Mouse (Mus musculus) limb, embryonic 11.5 days (tissue): Measurements from ENCODE around the gene Nckap5l. TPM values are rescaled to one million over a fixed set of nuclear protein-coding genes. Genes with fewer than 3 reads are reported as not detected.

Source experiments
- ATAC-seq: fragments of 200-750 bp; cut with Nextera tagmentation; 2 replicates; pipeline ENCODE4 v1.8.0; 2017; ENCODE audit warnings: low read depth; ENCODE audit not compliant: insufficient number of reproducible peaks, low FRiP score, low TSS enrichment
- DNase-seq: peaks from one replicate; pipeline ENCODE4 v3.0.0-alpha.2; 2015; ENCODE audit warnings: low spot score
- H3K27ac ChIP-seq: fragments of 300-500 bp; sonication (generic); replicated peaks from 2 replicates; pipeline ENCODE4 v1.5.1; 2014; ENCODE audit warnings: low read depth, mild to moderate bottlenecking, low read length
- H3K27me3 ChIP-seq: fragments of 300-500 bp; sonication (generic); 2 replicates; pipeline ENCODE4 v1.6.1; 2014; ENCODE audit warnings: mild to moderate bottlenecking, low read length, mixed read lengths; ENCODE audit not compliant: control insufficient read depth, insufficient read depth
- H3K36me3 ChIP-seq: fragments of 300-500 bp; sonication (generic); 2 replicates; pipeline ENCODE4 v1.6.1; 2014; ENCODE audit warnings: mild to moderate bottlenecking, low read length, moderate library complexity, mixed read lengths; ENCODE audit not compliant: control insufficient read depth, insufficient read depth
- H3K4me1 ChIP-seq: fragments of 300-500 bp; sonication (generic); 2 replicates; pipeline ENCODE4 v1.6.1; 2014; ENCODE audit warnings: low read length, mixed read lengths; ENCODE audit not compliant: control insufficient read depth, insufficient read depth
- H3K4me2 ChIP-seq: fragments of 300-500 bp; sonication (generic); 2 replicates; pipeline ENCODE4 v1.6.1; 2014; ENCODE audit warnings: low read depth, mild to moderate bottlenecking, moderate library complexity; ENCODE audit not compliant: severe bottlenecking
- H3K4me3 ChIP-seq: fragments of 300-500 bp; sonication (generic); 2 replicates; pipeline ENCODE4 v1.5.1; 2014; ENCODE audit warnings: low read depth, low read length
- H3K9ac ChIP-seq: fragments of 300-500 bp; sonication (generic); 2 replicates; pipeline ENCODE4 v1.6.1; 2014; ENCODE audit warnings: mild to moderate bottlenecking, low read length
- H3K9me3 ChIP-seq: fragments of 300-500 bp; sonication (generic); 2 replicates; pipeline ENCODE4 v1.6.1; 2016; ENCODE audit warnings: low read length; ENCODE audit not compliant: control insufficient read depth
- WGBS: fragments of 180-500 bp; shearing (Covaris S2); extraction: QIAGEN DNeasy Blood & Tissue Kit; methylation state at CpG from one replicate; pipeline ENCODE4 v1.1.7; 2014; 5-methylcytosine and 5-hydroxymethylcytosine counted together
- polyA plus RNA-seq: library from polyadenylated mRNA; unstranded; fragments of >200 nt; fragmentation: Nextera tagmentation; extraction: Ambion mirVana; gene quantifications from 2 replicates; pipeline ENCODE4 v1.2.1, GENCODE M21; 2014

The Nckap5l gene
- 14.2 and 15.6 TPM in 2 replicates for polyA plus RNA-seq

- Histone ChIP-seq H3K4me3 (peak within 1 kb of the TSS; percentile 88), H3K9ac (peak within 1 kb of the TSS; percentile 78), H3K4me2 (peak within 1 kb of the TSS; percentile 68), H3K4me1 (peaks cover 23% of the 10 kb centered on the region), H3K27ac (peak within 1 kb of the TSS; percentile 85), H3K9me3 (no peaks in the 10 kb centered on the region), H3K27me3 (no peaks in the 10 kb centered on the region), H3K36me3 (no peaks in the 10 kb centered on the region)
- ATAC-seq: peak; percentile 94
- DNase-seq: peak; percentile 97
- under 1% methylated on average over 45 of the region's 45 CpGs for WGBS
Observed at GRCm38 (mm10) chr15:99457606-99458401, at the start of gene Nckap5l. TSS of gene Nckap5l (minus strand) at chr15:99457748.

- Histone ChIP-seq H3K4me2 (no peak overlapping the region), H3K4me1 (peaks cover 15% of the 10 kb centered on the region), H3K36me3 (no peaks in the 10 kb centered on the region), H3K9ac (no peak overlapping the region), H3K9me3 (no peaks in the 10 kb centered on the region), H3K27me3 (no peaks in the 10 kb centered on the region), H3K4me3 (no peak overlapping the region), H3K27ac (no peak overlapping the region)
- WGBS: 80% methylated on average over 15 of the region's 15 CpGs
- no peak for ATAC-seq
- DNase-seq: no peak
Observed at GRCm38 (mm10) chr15:99505324-99506095, 48.0 kb upstream of the Nckap5l start.

- H3K27me3 ChIP-seq: 0 out of 2 replicates have a peak, but pooled peaks cover 3% of the 10 kb centered on the region
- no peaks in the 10 kb centered on the region for H3K36me3 ChIP-seq
- H3K4me3 ChIP-seq: no peak overlapping the region
- WGBS: 63% methylated on average over 5 of the region's 5 CpGs
- H3K9ac ChIP-seq: no peak overlapping the region
- H3K9me3 ChIP-seq: no peaks in the 10 kb centered on the region
- H3K4me1 ChIP-seq: peaks cover 15% of the 10 kb centered on the region
- ATAC-seq: no peak
- no peak overlapping the region for H3K27ac ChIP-seq
- no peak for DNase-seq
- H3K4me2 ChIP-seq: no peak overlapping the region
Observed at GRCm38 (mm10) chr15:99503256-99503655, 45.7 kb upstream of the Nckap5l start.

- Histone ChIP-seq H3K4me1 (peaks cover 15% of the 10 kb centered on the region), H3K4me2 (no peak overlapping the region), H3K9me3 (no peaks in the 10 kb centered on the region), H3K27ac (no peak overlapping the region), H3K36me3 (no peaks in the 10 kb centered on the region), H3K9ac (peak overlapping the region; percentile 17; the same call in 1 of the 2 replicates), H3K27me3 (0 out of 2 replicates have a peak, but pooled peaks cover 3% of the 10 kb centered on the region), H3K4me3 (no peak overlapping the region)
- ATAC-seq: no peak
- no peak for DNase-seq
- WGBS: 39% methylated on average over 12 of the region's 12 CpGs
Observed at GRCm38 (mm10) chr15:99502311-99502831, 44.8 kb upstream of the Nckap5l start.

- no peak overlapping the region for H3K27ac ChIP-seq
- no peak for ATAC-seq
- H3K4me3 ChIP-seq: no peak overlapping the region
- H3K9ac ChIP-seq: peak overlapping the region; percentile 17; the same call in 1 of the 2 replicates
- WGBS: 60% methylated on average over 20 of the region's 20 CpGs
- H3K4me1 ChIP-seq: peaks cover 15% of the 10 kb centered on the region
- no peak overlapping the region for H3K4me2 ChIP-seq
- 0 out of 2 replicates have a peak, but pooled peaks cover 3% of the 10 kb centered on the region for H3K27me3 ChIP-seq
- DNase-seq: peak; percentile 42
- no peaks in the 10 kb centered on the region for H3K36me3 ChIP-seq
- H3K9me3 ChIP-seq: no peaks in the 10 kb centered on the region
Observed at GRCm38 (mm10) chr15:99501292-99502260, 44.0 kb upstream of the Nckap5l start.

GRCm38 (mm10) chr15:99500320-99500719 is 42.8 kb upstream of the Nckap5l start:
- H3K9ac ChIP-seq: no peak overlapping the region
- ATAC-seq: no peak
- 0 out of 2 replicates have a peak, but pooled peaks cover 3% of the 10 kb centered on the region for H3K27me3 ChIP-seq
- WGBS: 14% methylated on average over 5 of the region's 5 CpGs
- DNase-seq: no peak
- H3K4me3 ChIP-seq: no peak overlapping the region
- H3K9me3 ChIP-seq: no peaks in the 10 kb centered on the region
- no peaks in the 10 kb centered on the region for H3K36me3 ChIP-seq
- peaks cover 15% of the 10 kb centered on the region for H3K4me1 ChIP-seq
- H3K27ac ChIP-seq: no peak overlapping the region
- no peak overlapping the region for H3K4me2 ChIP-seq

GRCm38 (mm10) chr15:99499726-99500125 is 42.2 kb upstream of the Nckap5l start:
- Histone ChIP-seq H3K36me3 (no peaks in the 10 kb centered on the region), H3K4me2 (no peak overlapping the region), H3K4me1 (peaks cover 15% of the 10 kb centered on the region), H3K9me3 (no peaks in the 10 kb centered on the region), H3K9ac (no peak overlapping the region), H3K4me3 (no peak overlapping the region), H3K27ac (no peak overlapping the region), H3K27me3 (0 out of 2 replicates have a peak, but pooled peaks cover 3% of the 10 kb centered on the region)
- WGBS: 36% methylated on average over 6 of the region's 6 CpGs
- DNase-seq (no peak), ATAC-seq (no peak)
